Mouse (Mus musculus) C2C12 (cell line): ENCODE results near the gene Gm8439. TPM values are rescaled to one million over a fixed set of nuclear protein-coding genes. Genes with fewer than 3 reads are reported as not detected.

Experiments used
- H3K27me3 ChIP-seq: one replicate; pipeline ENCODE4 v1.6.1; 2011; ENCODE audit not compliant: control insufficient read depth, insufficient read depth, insufficient read length
- H3K36me3 ChIP-seq: one replicate; pipeline ENCODE4 v1.6.1; 2011; ENCODE audit not compliant: control insufficient read depth, insufficient read depth
- H3K4me3 ChIP-seq: one replicate; pipeline ENCODE4 v1.5.1; 2011; ENCODE audit warnings: mild to moderate bottlenecking, control low read depth; ENCODE audit not compliant: poor library complexity, insufficient read depth, severe bottlenecking
- H3K79me2 ChIP-seq: one replicate; pipeline ENCODE4 v1.6.1; 2011; ENCODE audit not compliant: control insufficient read depth, insufficient read depth
- H3K79me3 ChIP-seq: one replicate; pipeline ENCODE4 v1.6.1; 2011; ENCODE audit warnings: low read depth, control low read depth
- H3ac ChIP-seq: one replicate; pipeline ENCODE3; 2011; ENCODE audit warnings: low read depth; ENCODE audit not compliant: control insufficient read depth, insufficient read length
- CEBPB ChIP-seq: IDR thresholded peaks from one replicate; pipeline ENCODE4 v1.6.1; 2011; ENCODE audit warnings: low read depth, mild to moderate bottlenecking, control low read depth, moderate library complexity
- CTCF ChIP-seq: IDR thresholded peaks from one replicate; pipeline ENCODE4 v1.5.1; 2011; ENCODE audit not compliant: control insufficient read depth, insufficient read depth, insufficient read length
- FOSL1 ChIP-seq: IDR thresholded peaks from one replicate; pipeline ENCODE4 v1.8.0; 2011; ENCODE audit warnings: mild to moderate bottlenecking, low read length; ENCODE audit not compliant: poor library complexity, insufficient read depth, severe bottlenecking
- MAX ChIP-seq: IDR thresholded peaks from one replicate; pipeline ENCODE4 v1.6.1; 2011; ENCODE audit warnings: mild to moderate bottlenecking, control low read depth
- MYOD1 ChIP-seq: IDR thresholded peaks from one replicate; pipeline ENCODE4 v1.6.1; 2011; ENCODE audit warnings: low read depth; ENCODE audit not compliant: control insufficient read depth, insufficient read length
- MYOG ChIP-seq: IDR thresholded peaks from one replicate; pipeline ENCODE4 v1.6.1; 2011; ENCODE audit not compliant: control insufficient read depth, insufficient read length; ENCODE audit errors: extremely low read depth
- USF1 ChIP-seq: IDR thresholded peaks from one replicate; pipeline ENCODE4 v1.6.1; 2011; ENCODE audit warnings: low read depth, mild to moderate bottlenecking, control low read depth, moderate library complexity
- polyA plus RNA-seq: library from polyadenylated mRNA; unstranded; fragments of >200 nt; fragmentation: generic; extraction: Trizol; gene quantifications from one replicate; pipeline ENCODE4 v1.2.1, GENCODE M21; 2012; ENCODE audit warnings: missing spikeins

The Gm8439 gene
- polyA plus RNA-seq, 1 experiment = not detected

DNA sequence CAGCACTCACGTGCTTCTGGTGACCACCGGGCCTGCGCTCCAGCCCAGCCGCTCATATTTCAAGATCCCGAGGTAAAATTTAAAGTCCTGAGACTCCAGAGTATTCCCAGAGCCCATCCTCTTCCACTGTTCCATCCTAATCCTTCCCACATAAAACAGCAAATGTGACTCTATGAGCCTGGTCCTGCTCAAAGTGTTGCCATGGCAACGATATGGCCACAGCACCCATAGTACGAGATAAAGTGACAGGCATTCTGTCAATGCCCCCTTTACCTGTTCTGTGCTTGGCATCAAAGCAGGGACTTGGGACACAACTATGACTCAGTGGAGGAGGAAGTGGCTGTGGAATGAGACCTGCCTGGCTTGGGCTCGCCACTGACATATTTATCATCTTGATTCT is 67.4 kb downstream of the Gm8439 start:
- H3ac ChIP-seq = no peak overlapping the region
- no peaks in the 10 kb centered on the region for H3K79me3 ChIP-seq
- no peaks in the 10 kb centered on the region for H3K79me2 ChIP-seq
- H3K27me3 ChIP-seq = peaks cover 53% of the 10 kb centered on the region
- H3K4me3 ChIP-seq = no peak overlapping the region
- TF ChIP-seq CEBPB (no peak), MYOD1 (no peak), MAX (no peak), FOSL1 (no peak), USF1 (no peak), CTCF (no peak), MYOG (no peak)
- H3K36me3 ChIP-seq = no peaks in the 10 kb centered on the region

Other genes starting within 250 kb of the Gm8439 start
- 40.9 TPM for gene Scmh1, start 183.5 kb upstream of the Gm8439 start, polyA plus RNA-seq
- 0.02 TPM for gene Slfnl1, start 56.5 kb upstream of the Gm8439 start, polyA plus RNA-seq
- 76.3 TPM for gene Ctps, start 18.5 kb upstream of the Gm8439 start, polyA plus RNA-seq
- gene Cited4, start 77.8 kb downstream of the Gm8439 start, polyA plus RNA-seq = not detected
- gene Kcnq4, start 159.9 kb downstream of the Gm8439 start, polyA plus RNA-seq = 0.75 TPM
- 71.5 TPM for gene Nfyc, start 242.8 kb downstream of the Gm8439 start, polyA plus RNA-seq